Mouse (Mus musculus): ENCODE measurements around the gene Mecom. TPM values are rescaled to one million over a fixed set of nuclear protein-coding genes. Genes with fewer than 3 reads are reported as not detected.
"Not testable (repeated sequence)": the region's sequence is repeated elsewhere in the genome, so short reads cannot be mapped to it uniquely, and the experiment has no call there.

The Mecom gene
- total and polyA plus RNA-seq, 3 experiments = 0.52 to 10.7 (median 4.4) TPM

DNA sequence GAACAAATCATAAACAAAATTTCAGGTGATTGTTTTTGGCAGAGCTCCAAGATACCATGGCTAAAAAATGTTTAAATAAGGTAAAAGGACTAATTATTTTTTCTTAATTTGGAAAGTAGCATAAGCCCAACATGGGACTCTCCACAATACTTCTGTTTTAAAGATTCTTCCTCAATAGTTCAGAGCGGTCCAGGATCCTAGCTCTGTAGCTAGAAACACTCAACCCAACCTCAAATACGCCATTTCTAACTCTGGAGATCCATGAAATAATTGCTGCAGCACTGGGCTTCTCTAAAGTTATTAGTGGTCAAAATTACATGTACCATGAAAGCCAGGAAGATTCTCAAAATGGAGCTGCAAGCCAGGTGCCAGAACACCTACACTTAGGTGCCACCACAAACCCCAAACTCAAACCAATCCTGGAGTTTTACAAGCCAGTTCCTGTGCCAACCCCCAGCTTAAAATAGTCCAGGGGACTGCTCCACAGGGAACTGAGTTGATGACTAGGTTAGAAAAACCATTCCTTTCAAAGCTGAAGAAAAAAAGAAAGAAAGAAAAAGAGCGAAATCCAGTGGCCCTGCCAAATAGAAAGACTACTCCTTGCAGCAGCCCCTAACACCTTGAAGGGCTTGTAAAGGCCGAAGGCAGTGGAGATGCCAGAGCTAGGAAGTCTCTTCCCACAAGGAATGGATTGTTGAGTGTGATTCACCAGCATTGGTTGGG is 102.4 kb downstream of the Mecom start:
- DNase-seq = no peak

DNA sequence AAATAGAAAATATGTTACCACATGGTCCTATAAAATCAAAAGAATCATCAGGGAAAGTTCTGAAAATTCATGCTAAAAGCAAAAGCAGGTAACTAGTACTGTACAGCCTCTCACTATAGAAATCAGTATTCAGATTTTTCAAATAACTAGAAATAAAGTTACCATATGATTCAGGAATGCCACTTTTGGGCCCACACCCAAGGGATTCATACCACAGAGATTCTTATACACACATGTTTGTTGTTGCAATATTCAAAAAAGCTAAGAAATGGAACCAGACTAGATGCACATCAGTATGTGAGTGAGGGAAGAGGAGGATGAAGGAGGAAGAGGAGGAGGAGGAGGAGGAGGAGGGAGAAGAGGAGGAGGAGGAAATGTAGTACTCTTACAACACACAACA is 106.2 kb downstream of the Mecom start:
- no peak for DNase-seq

GRCm38 (mm10) chr3:30438007-30438406 is 109.8 kb downstream of the Mecom start:
- DNase-seq = no peak

DNA sequence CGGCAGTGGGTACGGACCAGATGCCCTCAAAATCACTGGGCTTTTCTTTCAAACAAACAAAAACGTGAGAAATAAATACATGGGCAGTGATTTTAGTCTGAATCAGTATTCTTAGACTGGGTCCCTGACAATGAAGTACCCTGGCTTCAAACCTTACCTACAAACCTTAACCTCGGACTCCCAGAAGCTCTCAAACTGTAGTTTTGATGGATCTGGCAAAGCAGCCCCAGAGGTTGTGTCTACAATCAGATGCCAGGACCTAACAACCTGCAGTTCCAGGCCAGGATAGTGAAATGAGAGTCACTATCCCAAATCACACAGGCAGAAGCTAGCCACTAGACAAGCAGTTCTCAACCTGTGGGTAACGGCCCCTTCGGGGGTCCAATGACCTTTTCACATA is 111.2 kb downstream of the Mecom start:
- DNase-seq = no peak

GRCm38 (mm10) chr3:30436131-30436530 is 111.7 kb downstream of the Mecom start:
- DNase-seq = no peak

DNA sequence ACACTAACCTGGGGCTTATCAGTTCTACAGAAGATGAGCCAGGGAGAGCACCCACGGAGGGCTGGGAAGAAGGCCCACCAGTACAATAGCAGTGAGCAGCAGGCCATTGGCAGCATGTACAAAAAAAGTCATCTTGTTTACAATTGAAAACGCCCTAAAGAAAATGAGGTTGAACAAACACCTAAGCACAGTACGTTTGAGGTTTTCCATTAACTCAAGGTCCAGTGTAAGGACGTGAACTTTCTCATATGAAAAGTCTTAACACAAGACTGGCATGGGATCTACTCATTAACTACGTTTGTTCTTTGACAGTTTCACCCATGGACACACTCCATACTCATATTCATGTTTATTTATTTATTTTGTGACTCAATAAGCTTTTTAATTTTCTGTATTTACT is 118.9 kb downstream of the Mecom start:
- DNase-seq = no peak

DNA sequence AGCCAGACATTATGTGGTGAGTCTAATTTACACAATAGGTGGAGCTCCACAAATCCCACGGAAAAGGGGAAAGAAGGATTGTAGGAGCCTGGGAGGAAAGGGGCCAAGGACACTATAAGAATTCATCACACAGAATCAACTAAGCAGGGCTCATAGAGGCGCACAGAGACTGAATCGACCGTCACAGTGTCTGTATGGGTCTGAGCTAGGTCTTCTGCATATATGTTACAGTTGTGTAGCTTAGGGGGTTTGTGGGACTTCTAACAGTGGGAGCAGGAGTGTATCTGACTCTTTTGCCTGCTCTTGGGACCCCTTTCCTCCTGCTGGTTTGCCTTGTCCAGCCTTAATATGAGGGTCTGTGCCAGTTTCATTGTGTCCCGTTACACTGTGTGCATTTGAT is 123.8 kb downstream of the Mecom start:
- DNase-seq = no peak

- not testable (repeated sequence) for DNase-seq
Observed at GRCm38 (mm10) chr3:30421948-30422347, 125.9 kb downstream of the Mecom start.

- no peak for DNase-seq
Observed at GRCm38 (mm10) chr3:30420899-30421298, 126.9 kb downstream of the Mecom start.

- no peak for DNase-seq
Observed at GRCm38 (mm10) chr3:30414173-30414572, 133.6 kb downstream of the Mecom start.

DNA sequence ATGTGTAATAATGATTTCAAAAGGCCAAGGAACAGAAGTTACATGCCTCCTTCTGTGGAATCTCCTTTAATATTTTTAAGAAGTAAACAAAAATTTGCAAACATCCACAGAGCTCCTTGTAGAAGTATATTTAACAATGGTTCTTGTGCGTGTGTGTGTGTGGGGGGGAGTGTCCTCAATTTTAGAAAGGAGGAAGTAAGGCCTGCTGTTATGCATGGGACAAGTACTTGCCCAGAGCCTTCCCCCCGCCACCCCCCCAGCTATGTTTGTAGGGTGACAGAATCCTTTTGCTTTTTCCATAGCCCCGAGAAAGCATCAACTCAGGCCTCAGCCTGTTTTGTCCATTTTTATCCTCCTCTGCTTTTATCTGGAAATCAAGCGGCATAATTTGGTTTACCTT is 137.0 kb downstream of the Mecom start:
- no peak for DNase-seq

GRCm38 (mm10) chr3:30404821-30405220 is 143.0 kb downstream of the Mecom start:
- no peak for DNase-seq

GRCm38 (mm10) chr3:30398911-30399310 is 148.9 kb downstream of the Mecom start:
- no peak for DNase-seq

DNA sequence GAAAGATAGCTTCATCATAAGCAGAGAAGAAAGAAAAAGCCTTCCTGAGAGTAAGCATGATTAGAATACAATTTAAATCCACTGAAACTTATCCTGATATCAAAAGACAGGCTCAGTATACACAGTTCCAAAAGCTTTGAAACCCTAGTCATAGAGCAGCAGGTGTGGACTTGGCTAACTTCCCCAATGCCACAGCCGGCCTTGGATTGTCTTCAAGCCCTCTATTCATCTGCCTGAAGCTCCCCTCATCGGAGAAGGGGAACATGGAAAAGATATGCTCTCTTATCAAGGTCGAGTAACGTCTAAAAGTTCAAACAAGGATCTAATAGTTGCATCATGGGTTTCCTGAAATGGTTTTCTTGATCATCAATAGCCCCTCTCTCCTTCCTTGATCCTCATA is 152.9 kb downstream of the Mecom start:
- DNase-seq = no peak

GRCm38 (mm10) chr3:30392662-30393061 is 155.1 kb downstream of the Mecom start:
- no peak for DNase-seq

DNA sequence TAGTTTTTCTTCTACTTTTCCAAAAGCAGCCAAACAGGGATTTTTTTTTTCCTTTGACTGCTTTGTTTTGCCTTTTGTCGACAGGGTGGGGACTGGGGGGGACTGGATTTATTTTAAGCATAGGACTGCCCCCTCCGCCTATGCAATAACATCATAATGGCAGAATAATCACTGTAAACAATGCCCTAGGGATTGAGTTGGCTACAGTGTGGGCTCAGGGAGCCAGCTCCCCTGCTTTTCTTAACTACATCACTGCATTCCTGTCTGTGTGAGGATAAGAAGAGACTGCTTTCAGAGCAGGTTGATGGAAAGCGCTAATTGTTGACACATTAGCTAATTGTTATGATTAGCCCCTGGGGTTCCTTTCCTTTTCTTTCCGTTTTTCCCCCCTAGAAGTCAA is 155.6 kb downstream of the Mecom start:
- DNase-seq = no peak

DNA sequence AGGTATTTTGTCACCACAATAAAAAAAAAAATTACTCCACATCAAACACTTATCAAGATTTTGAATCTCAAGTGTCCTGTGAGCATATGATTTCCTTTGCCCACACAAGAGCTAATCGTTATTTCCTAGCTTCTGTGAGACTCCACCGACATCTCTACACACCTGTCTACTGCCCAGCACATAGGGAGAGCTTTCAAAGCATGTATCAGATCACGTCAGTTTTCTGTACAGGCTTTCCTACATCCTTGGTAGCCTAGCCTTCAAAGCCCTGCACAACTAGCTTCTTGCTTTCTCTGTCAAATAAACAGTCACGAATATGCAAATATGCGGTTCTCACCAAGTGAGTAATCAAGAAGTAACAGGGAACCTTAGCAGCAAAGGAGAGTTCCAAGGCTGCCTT is 157.5 kb downstream of the Mecom start:
- no peak for DNase-seq

- peak; percentile 29 for DNase-seq
Observed at GRCm38 (mm10) chr3:30380273-30380672, 167.5 kb downstream of the Mecom start.

- DNase-seq = no peak
Observed at GRCm38 (mm10) chr3:30379301-30379700, 168.5 kb downstream of the Mecom start.

- no peak for DNase-seq
Observed at GRCm38 (mm10) chr3:30371472-30371871, 176.3 kb downstream of the Mecom start.

- DNase-seq = peak; percentile 10
Observed at GRCm38 (mm10) chr3:30370860-30371455, 176.8 kb downstream of the Mecom start.

- peak; percentile 27 for DNase-seq
Observed at GRCm38 (mm10) chr3:30366621-30367020, 181.2 kb downstream of the Mecom start.

- DNase-seq = no peak
Observed at GRCm38 (mm10) chr3:30361190-30361589, 186.6 kb downstream of the Mecom start.

Data from adrenal gland, adult 2 months (tissue).